Mouse (Mus musculus): ENCODE results near the gene Ndufaf3.

DNA sequence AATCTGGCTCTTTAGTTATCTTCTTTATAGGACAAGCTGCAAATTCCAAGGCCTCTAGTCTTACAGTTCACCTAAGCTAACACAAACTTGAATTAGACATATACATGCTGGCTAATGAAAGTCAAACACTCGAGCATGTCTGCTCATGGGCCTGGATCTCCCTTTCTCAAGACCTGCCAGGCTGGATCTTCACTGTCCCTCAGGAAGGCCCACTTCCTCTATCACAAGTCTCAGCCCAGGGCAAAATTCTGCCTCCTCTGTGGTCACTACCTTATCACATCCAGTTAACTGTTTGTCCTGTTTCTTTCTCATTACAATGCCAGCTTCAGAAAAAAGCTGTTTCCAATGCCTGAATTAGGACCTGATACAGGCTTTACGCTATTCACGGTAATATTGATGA lies 27.1 kb upstream of the Ndufaf3 start:
- TF ChIP-seq CTCF (IDR thresholded peaks at IDR 0.05), result no peak
- TF ChIP-seq EP300 (IDR thresholded peaks at IDR 0.05), result no peak

All from lung, postnatal 0 days (tissue).